In the genomic region with DNA sequence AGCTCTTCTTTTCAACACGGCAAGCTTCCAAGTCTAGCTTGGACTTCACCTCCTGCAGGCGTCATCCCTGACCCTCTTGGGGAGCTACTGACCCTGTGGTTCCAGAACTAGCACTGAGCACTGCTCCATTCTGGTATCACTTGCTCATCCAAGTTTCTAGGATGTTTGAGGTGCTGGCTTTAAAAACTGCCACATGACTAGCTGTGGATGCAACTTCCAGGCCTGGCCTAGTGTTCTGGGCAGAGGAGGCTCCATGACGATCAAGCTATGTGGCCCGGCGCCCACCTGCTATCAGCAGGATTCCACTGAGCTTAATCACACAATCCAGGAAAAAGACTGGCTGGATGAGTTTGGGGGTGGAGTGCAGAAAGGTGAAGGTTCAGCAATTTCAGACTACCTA, we compare ENCODE assay signal across 11 mouse cellular contexts. TPM values are rescaled to one million over a fixed set of nuclear protein-coding genes. Genes with fewer than 3 reads are reported as not detected.
DNase-seq lines count a peak whose midpoint lies in the region; ATAC-seq lines count a peak whose summit lies in the region.
"Had no signal": no experiment of that assay in that cellular context is flagged by ENCODE, and none has a peak within 500 bp of the region (broad histone marks: within the 10 kb centered on the region; RNA-seq: fewer than 3 reads in every experiment).

No protein-coding gene starts in this region.

- H3K9me3 ChIP-seq in liver, embryonic 12.5 days (replicated peaks): no peaks in the 10 kb centered on the region
- H3K9me3 ChIP-seq in stomach, embryonic 16.5 days (replicated peaks; ENCODE audit: control insufficient read depth, low read length): no peaks in the 10 kb centered on the region
- H3K9me3 ChIP-seq in hindbrain, embryonic 12.5 days (replicated peaks): no peaks in the 10 kb centered on the region
- H3K9me3 ChIP-seq: limb, embryonic 15.5 days; midbrain, embryonic 15.5 days had no signal

- intact Hi-C loops in gastrocnemius, postnatal 14 days (cut with DNase I; ENCODE audit: low total_unique reads): no loop called here
- intact Hi-C loops in heart, postnatal 10 days (cut with DNase I): no loop called here

- peaks cover 34% of the 10 kb centered on the region for H3K36me3 ChIP-seq in liver, embryonic 12.5 days
- no peaks in the 10 kb centered on the region for H3K36me3 ChIP-seq in stomach, embryonic 16.5 days (ENCODE audit: control insufficient read depth, insufficient read depth, low read length)
- H3K36me3 ChIP-seq in hindbrain, embryonic 12.5 days: no peaks in the 10 kb centered on the region
- H3K36me3 ChIP-seq: limb, embryonic 15.5 days; midbrain, embryonic 15.5 days had no signal

- no peak overlapping the region for H3K9ac ChIP-seq in liver, embryonic 12.5 days
- H3K9ac ChIP-seq in stomach, embryonic 16.5 days (ENCODE audit: low read length): 0 out of 2 replicates have a peak overlapping the region, but pooled peaks have one; percentile 4
- H3K9ac ChIP-seq in hindbrain, embryonic 12.5 days: no peak overlapping the region
- H3K9ac ChIP-seq: embryonic facial prominence, embryonic 13.5 days; limb, embryonic 15.5 days; midbrain, embryonic 15.5 days had no signal

- H3K4me1 ChIP-seq in liver, embryonic 12.5 days: peaks cover 81% of the 10 kb centered on the region
- H3K4me1 ChIP-seq in stomach, embryonic 16.5 days (ENCODE audit: control insufficient read depth, insufficient read depth, low read length): peaks cover 62% of the 10 kb centered on the region
- peaks cover 80% of the 10 kb centered on the region for H3K4me1 ChIP-seq in hindbrain, embryonic 12.5 days

- no peak for ATAC-seq in liver, embryonic 12.5 days
- ATAC-seq in stomach, embryonic 16.5 days (ENCODE audit: insufficient read depth, low FRiP score): no peak
- ATAC-seq in hindbrain, embryonic 12.5 days (ENCODE audit: low FRiP score): no peak
- ATAC-seq: midbrain, embryonic 15.5 days had no signal

- H3K27me3 ChIP-seq in liver, embryonic 12.5 days (replicated peaks): no peaks in the 10 kb centered on the region
- no peaks in the 10 kb centered on the region for H3K27me3 ChIP-seq in stomach, embryonic 16.5 days (ENCODE audit: control insufficient read depth, insufficient read depth, low read length)
- no peaks in the 10 kb centered on the region for H3K27me3 ChIP-seq in hindbrain, embryonic 12.5 days
- H3K27me3 ChIP-seq: embryonic facial prominence, embryonic 13.5 days; midbrain, embryonic 15.5 days had no signal

- H3K4me3 ChIP-seq in liver, embryonic 12.5 days: no peak overlapping the region
- no peak overlapping the region for H3K4me3 ChIP-seq in stomach, embryonic 16.5 days (replicated peaks; ENCODE audit: low read length)
- H3K4me3 ChIP-seq in hindbrain, embryonic 12.5 days: no peak overlapping the region
- H3K4me3 ChIP-seq: embryonic facial prominence, embryonic 13.5 days; limb, embryonic 15.5 days; midbrain, embryonic 15.5 days had no signal

- no peak overlapping the region for H3K4me2 ChIP-seq in liver, embryonic 12.5 days
- no peak overlapping the region for H3K4me2 ChIP-seq in stomach, embryonic 16.5 days (ENCODE audit: low read depth, low read length)
- H3K4me2 ChIP-seq in hindbrain, embryonic 12.5 days (replicated peaks): no peak overlapping the region
- H3K4me2 ChIP-seq: embryonic facial prominence, embryonic 13.5 days; limb, embryonic 15.5 days; midbrain, embryonic 15.5 days had no signal

- DNase-seq in liver: no peak
- DNase-seq in gastrocnemius, postnatal 14 days: peak; percentile 64
- peak; percentile 87 to 89 for DNase-seq in heart, postnatal 10 days
- no peak for DNase-seq in left cerebral cortex, adult 8-10 months (ENCODE audit: low spot score in 2 of 2)
- DNase-seq: cerebellum, adult 11-12 months had no signal

- peak overlapping the region; percentile 26; the same call in 1 of the 2 replicates for H3K27ac ChIP-seq in liver, embryonic 12.5 days
- peak overlapping the region; percentile 44; the same call in 1 of the 2 replicates for H3K27ac ChIP-seq in stomach, embryonic 16.5 days (ENCODE audit: low read length)
- H3K27ac ChIP-seq in hindbrain, embryonic 12.5 days: no peak overlapping the region
- H3K27ac ChIP-seq: embryonic facial prominence, embryonic 13.5 days; limb, embryonic 15.5 days; midbrain, embryonic 15.5 days had no signal

- WGBS in liver, embryonic 12.5 days (ENCODE audit: insufficient replicate concordance): 74% methylated on average over 5 of the region's 5 CpGs
- WGBS in stomach, embryonic 16.5 days: 57% methylated on average over 5 of the region's 5 CpGs
- 93% methylated on average over 5 of the region's 5 CpGs for WGBS in hindbrain, embryonic 12.5 days

RNA-seq across cellular contexts. Expression of a gene that starts 57.4 kb away (rescaled TPM):
- polyA plus RNA-seq in liver, embryonic 12.5 days (2016; fragmentation: Nextera tagmentation; extraction: Ambion mirVana): 8.7 and 9.9 TPM in 2 replicates
- total RNA-seq in gastrocnemius, postnatal 14 days (2021): 1 to 10 TPM; 6.7 to 7.8 TPM
- 10 to 100 TPM; 67.9 to 71.6 TPM for total RNA-seq in heart, postnatal 10 days (2021)
- polyA plus RNA-seq in stomach, embryonic 16.5 days (2015; fragmentation: Nextera tagmentation; extraction: Ambion mirVana): 2.1 and 2.7 TPM in 2 replicates
- total RNA-seq in left cerebral cortex, adult 8-10 months (2022): 10 to 100 TPM; 17.1 to 20.0 (median 18.9) TPM
- 10.0 and 10.1 TPM in 2 replicates for polyA plus RNA-seq in hindbrain, embryonic 12.5 days (2016; fragmentation: Nextera tagmentation; extraction: Ambion mirVana)

Comparison
In these comparisons a context has a peak if more than half of its experiments do, and no peak if none do; other contexts are left out.
1. DNase-seq: peak in gastrocnemius, postnatal 14 days (single experiment) and heart, postnatal 10 days (2 of 2); none in liver (single experiment) and left cerebral cortex, adult 8-10 months (0 of 2).